Mouse (Mus musculus): ENCODE measurements around the gene Kif1b.

Kif1b gene

DNA sequence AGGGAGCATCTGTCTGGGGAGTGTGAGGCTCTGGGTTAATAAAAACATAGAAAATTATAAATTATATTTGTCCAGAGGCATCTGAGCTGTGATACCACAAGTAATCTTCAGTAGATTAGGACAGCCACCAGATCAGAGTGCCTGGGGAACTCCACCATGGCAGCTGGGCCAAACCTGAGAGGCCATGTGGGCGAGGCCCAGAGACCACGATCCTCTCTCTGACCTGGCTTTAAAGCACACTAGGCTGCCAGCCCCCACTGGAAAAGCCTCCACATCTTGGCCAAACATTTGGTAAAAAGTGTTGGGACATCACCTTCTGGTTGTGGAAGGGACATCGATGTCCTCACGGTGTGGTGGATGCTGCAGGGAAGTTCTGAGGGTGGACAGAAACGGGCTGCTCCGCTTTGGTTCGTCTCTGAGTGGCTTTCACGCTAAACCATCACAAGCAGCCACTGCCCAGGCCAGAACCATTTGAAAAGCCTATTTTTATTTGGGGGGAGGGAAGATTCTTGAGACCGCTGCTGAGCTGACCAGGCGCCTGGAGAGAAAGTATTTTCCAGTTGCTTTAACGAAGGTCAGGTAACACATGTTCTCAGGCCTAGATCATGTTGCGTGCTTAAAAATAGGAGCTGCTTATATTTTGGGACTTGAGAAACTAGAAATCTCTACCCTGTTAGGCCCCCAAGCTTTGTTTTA, 6.2 kb upstream of the Kif1b start:
- no peak for DNase-seq

DNA sequence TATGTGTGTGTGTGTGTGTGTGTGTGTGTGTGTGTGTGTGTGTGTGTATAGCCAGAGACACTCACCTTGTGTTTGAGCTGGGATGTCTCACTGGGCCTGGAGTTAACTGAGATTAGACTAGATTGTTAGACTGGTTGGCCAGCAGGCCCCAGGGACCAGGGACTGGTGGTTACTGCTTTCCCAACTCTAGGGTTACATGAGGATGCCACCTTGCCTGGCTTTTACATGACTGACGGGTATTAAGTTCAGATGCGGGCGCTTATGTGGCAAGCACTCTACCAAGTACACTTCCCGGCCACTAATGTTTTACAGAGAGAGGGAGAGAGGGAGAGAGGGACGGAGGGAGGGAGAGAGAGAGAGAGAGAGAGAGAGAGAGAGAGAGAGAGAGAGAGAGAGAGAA, 4.5 kb upstream of the Kif1b start:
- no peak for DNase-seq

- DNase-seq = no peak
Measured at GRCm38 (mm10) chr4:149308491-149308820, 963 bp upstream of the Kif1b start.

DNA sequence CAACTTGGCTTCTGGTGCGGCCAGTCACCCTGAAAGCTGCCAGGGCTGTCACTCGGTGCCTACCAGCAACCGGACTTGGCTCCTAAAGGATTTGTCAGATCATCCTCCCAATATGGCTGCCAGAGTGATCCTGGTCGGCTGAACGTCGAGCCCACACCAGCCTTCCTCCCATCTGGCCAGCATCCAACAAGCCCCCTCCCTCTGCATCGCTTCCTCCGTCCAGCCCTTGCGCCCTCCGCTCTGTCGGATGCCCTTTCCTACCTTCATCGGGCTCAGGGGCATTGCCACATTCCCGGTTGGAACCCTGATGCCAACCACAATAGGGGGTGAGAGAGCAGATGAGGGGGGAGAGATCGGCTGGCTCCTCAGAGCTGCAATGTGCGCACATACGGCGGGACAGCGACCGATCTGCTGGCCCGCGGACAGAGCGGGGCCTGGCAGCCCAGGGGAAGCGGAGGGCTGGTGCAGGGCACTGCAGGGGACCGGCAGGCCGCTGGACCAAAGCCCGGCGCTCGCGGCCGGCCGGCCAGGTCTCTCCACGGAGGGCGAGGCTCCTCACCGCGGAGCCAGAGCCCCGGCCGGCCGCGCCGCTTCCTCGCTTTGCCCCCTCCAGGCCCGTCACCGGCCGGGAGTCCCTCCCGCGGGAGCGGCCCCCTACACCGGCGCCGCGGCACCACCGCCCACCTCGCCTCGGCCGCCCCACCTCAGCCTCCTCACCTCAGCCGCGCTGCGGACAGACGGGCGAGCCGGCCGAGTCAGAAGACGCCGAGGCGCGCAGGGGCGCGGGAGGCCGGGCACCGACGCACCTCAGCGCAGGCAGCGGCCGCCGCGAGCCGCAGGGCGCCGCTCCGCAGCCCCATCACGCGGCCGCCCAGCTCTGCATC, 539 bp downstream of the Kif1b start:
- no peak for DNase-seq

DNA sequence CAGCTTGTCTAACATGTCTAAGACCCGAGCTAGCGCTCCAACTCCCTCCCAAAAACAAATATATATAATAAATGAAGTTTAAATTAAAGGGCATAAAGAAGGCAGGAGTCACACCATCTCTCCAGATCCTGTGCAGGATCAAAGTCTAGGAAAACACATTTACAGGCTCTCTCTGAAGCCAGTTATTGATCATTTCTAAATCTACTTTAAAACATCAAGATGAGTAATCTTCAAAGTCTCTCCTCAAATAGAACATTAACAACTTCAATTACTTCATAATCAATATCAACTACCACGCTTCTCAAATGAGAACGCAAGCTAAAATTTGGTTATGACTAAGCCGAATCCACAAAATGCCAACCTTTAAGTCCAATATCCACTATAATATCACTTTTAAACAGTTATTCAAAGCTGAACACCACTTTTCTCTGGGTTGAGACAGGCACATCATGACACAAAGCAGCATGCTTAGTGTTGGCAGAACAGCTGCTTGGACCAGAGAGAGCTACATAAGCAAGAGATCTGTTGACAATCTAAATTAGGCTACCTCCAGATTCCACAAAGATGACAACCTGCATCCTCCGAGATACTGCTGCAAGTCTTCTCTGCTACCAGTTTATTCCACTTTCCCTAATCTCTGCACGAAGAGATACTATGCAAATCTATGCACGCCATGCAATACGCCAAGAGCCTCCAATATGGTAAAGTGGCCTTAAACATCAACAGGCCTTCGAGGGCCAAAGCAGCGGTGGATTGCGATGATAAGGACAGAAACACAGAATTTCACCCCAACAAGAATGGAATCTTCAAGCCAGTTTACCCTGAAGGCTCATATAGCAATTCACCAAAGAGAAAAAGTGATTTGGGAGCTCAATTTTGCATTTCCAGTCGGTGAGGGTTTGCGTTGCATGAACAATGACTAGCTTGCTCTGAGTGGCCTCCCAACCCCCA, 1.5 kb downstream of the Kif1b start:
- DNase-seq = no peak

DNA sequence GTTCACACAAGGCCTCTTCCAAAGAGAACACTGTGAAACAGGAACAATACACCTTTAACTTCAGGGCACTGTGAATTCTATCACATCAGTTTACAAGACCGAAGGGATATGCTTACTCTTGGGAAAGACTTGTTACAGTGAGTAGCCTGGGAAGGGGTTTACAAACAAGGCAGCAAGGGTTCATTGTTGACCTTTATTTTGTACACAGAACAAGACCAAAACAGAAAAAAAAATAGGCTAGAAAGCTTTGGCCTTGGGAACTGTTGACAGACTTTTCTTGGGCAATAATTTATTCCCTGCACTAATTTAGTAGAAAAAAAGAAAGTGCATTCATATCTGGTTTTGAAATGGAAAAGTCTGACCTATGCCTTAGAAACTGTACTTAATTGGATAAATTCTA, 3.0 kb downstream of the Kif1b start:
- no peak for DNase-seq

GRCm38 (mm10) chr4:149303502-149303901, 4.0 kb downstream of the Kif1b start:
- no peak for DNase-seq

- no peak for DNase-seq
Measured at GRCm38 (mm10) chr4:149302751-149303150, 4.7 kb downstream of the Kif1b start.

DNA sequence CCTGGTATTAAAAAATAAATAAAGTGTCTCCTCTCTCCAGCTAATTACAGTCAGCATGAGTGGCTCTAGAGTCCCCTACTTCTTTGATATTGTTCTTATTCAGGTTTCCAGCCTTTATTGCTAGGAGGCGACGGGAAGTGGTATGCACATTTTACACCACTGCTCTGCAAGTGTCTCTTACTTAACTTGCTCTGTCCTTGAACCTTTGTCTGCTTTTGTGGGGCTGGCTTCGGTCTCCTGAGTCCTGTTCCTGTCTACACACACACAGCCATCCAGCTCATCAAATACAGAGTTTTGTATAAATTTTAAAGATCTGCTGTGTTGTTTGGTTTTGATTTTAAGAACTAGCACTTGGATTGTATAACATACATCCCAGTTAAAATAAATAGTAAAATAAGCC, 5.4 kb downstream of the Kif1b start:
- no peak for DNase-seq

DNA sequence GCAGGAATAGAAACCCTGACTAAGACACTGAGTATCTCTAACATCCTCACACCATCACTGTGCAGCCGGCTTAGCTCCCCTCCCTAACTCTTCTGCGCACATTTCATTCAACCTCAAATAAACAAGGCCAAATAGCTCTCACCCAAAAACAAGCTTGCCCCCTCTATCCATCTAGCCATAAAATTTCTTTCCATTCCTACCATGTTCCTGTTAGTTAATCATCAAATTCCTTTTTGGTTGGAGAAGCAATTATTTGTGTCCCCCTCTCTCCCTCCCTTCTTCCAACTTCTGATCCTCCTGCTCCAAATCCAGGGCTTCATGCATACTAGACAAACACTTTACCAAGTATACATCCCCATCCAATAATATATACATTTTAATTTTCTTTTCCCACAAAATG, 11.0 kb downstream of the Kif1b start:
- DNase-seq = no peak

DNA sequence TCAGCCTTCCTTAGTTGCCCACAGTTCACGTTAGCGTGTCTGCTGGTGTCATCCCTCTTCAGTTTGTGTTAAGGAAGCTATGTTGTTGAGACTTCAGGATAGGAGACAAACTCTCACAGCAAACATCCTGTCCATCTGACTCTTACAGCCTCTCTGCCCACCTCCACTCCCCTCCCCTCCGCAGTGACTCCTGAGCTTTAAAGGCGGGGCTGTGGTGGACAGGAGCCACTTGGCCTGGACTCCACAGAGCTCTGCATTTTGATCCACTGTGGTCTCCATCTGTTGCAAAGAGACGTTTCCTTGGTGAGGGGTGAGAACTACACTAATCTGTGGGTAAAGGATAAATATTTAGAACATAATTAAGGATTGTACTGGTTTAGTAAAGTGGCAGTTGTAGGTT, 14.5 kb downstream of the Kif1b start:
- no peak for DNase-seq

DNA sequence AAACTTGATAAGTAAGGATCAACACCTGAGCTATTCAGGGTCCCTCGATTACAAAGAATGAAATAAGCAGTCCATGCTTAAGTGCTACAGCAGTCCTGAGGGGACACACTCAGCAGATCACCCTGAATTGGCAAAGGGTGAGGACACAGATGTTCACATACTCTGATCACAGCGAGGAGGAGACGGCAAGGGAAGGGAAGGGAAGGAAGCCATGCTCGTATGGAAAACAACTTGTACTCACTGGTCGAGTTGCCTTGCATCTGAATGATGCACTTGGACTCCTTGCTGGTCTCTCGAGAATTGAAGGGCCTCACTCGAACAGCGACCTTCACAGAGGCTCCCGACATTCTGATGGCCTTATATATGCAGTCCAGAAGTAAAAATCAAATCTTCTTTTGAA, 16.4 kb downstream of the Kif1b start:
- DNase-seq = no peak

DNA sequence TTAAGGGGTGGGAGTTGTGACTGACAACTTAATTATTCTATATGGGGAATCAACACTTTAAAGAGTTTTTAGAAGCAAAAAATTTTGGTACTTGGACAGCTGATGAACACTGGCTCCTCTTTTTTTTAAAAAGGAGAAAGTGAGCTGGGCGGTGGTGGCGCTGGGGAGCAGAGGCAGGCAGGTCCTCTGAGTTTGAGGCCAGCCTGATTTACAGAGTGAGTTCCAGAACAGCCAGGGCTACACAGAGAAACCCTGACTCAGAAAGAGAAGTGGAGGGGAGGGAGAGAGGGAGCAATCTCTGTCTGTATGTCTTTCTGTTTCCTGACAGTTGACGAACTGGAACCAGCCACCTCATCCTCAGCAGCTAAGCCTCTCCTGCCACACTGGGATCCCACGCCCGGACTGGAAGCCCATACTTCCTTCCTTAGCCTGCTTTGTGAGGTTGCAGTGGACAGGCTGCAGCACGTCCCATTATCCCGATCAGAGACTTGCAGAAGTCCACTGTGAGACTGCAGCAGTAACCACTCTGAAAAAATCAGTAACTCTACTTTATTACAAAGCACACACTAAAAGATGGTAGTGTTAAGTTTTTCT, 17.2 kb downstream of the Kif1b start:
- no peak for DNase-seq

- DNase-seq = no peak
Measured at GRCm38 (mm10) chr4:149286287-149287137, 21.0 kb downstream of the Kif1b start.

DNA sequence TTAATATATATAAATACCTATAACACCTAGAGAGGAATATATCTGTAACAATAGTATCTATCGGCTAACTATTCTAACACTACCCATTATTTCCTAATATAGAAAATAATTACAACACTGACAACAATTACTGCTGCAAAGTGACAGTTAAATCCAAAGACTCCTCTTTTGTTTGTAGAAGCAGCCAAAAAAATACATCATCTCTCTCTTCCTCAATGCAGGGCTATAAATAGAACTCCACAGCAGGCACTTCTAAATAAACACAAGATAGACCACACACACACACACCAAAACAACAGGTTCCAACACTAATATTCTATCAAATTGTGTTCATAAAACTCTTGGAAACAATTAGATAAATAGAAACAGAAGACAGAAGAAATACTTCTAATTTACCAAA, 21.8 kb downstream of the Kif1b start:
- DNase-seq = no peak

DNA sequence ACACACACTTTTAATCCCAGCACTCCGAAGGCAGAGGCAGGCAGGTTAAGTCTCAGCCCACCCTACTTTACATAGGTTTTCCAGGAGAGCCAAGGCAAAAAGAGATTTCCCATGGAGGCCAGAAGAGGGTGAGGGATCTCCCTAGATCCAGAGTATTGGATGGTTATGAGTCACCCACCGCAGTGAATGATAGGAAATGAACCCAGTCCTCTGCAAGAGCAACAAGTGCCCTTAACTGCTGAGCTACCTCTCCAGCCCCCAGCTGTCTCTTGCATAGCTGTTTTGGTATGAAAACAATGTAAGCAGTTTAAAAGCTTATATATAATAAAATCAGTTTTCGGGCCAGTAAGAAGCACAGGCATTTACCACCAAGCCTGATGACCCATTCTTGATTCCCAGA, 24.5 kb downstream of the Kif1b start:
- no peak for DNase-seq

DNA sequence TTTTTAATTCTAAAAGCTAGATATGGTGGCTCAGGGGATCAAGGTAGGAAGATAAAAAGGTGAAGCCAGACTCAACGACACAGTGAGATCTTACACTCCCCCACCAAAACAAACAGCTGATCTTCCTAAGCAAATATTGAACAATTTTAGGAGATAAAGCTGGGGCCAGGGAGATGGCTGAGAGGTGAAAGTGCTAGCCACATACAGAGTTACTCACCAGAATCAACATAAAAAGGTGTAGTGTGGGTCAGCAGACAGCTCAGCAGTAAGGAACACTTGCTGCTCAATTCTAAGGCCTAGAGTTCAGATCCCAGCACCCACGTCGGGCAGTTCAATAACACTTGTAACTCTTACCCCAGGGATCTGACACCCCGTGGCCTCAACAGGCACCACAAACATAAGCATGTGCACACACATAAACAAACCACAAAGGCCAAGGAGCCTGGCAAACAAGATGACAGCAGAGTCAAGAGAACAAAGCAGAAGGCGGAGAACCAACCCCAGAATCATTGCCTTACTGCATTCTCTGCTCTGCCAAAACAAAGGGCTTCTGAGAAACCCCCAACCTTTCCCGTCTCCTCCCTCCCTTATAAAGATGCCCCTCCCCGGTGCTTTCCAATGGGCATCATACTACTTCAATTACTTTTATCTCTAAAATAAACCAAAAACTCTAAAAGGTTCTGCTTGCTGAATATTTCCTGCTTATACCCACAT, 25.3 kb downstream of the Kif1b start:
- DNase-seq = no peak

DNA sequence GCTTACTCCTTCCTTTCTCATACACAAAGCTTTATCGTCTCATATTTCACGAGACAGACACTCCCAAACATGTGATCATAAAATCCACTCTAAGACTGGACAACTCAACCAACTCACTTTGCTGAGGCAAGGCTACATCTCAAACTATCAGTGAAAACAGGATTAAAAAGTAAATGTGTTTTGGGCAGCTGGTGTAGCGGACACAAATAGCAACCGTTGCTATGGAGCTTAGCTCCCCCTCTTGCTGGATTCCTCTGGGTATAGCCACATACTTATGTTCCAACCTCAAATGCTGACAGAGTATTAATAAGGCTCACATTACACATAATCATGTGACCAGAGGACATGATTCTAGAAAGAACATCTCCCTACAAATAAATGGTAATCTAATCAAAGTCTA, 29.9 kb downstream of the Kif1b start:
- no peak for DNase-seq

DNA sequence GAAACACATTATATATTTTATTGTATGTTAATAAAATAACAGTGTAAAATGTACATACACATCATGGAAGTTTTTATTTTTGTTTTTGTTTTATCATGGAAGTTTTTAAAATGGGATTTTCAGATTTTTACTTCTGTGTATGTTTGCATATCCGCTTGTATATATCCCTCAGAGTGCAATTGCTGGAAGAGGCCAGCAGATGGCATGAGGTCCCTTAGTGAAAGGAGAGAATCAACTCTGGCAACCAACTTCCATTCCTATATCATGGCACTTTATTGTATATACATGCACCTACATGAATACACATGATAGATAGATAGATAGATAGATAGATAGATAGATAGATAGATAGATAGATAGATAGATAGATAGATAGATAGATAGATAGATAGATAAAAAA, 34.4 kb downstream of the Kif1b start:
- peak; percentile 6 for DNase-seq

DNA sequence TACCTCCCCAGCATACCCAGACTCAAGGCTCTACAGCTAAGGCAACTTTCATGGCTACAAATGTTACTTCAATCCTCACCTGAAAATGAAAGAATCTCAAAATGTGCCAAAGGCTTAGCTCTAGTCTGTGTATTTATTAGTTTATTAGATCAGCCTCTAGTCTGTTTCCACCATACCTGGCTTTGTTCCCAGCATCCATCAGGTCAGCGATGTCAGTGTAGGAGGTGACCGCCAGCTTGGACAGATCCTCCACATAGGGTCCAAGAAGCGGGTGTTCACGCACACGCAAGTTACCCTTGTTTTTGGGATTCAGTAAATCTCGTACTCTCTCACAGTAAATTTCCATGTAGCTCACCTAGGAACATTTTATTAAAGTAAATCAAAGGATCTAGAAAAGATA, 37.0 kb downstream of the Kif1b start:
- no peak for DNase-seq

GRCm38 (mm10) chr4:149269026-149269425, 38.5 kb downstream of the Kif1b start:
- no peak for DNase-seq
